Mouse (Mus musculus): ENCODE results near the gene Meis1. TPM values are rescaled to one million over a fixed set of nuclear protein-coding genes. Genes with fewer than 3 reads are reported as not detected.

The Meis1 gene
- 10 to 100 TPM; 30.1 to 33.9 TPM for total RNA-seq (2021)
- long read RNA-seq, experiment 1, partial matches to known transcripts: 5 of 25 reads
- long read RNA-seq, experiment 1, other reads (novel, unspliced or antisense): 16 of 25 reads
- long read RNA-seq, experiment 2, full-length matches to known transcripts: 8 of 36 reads
- long read RNA-seq, experiment 2, partial matches to known transcripts: 7 of 36 reads
- long read RNA-seq, experiment 2, other reads (novel, unspliced or antisense): 21 of 36 reads

DNA sequence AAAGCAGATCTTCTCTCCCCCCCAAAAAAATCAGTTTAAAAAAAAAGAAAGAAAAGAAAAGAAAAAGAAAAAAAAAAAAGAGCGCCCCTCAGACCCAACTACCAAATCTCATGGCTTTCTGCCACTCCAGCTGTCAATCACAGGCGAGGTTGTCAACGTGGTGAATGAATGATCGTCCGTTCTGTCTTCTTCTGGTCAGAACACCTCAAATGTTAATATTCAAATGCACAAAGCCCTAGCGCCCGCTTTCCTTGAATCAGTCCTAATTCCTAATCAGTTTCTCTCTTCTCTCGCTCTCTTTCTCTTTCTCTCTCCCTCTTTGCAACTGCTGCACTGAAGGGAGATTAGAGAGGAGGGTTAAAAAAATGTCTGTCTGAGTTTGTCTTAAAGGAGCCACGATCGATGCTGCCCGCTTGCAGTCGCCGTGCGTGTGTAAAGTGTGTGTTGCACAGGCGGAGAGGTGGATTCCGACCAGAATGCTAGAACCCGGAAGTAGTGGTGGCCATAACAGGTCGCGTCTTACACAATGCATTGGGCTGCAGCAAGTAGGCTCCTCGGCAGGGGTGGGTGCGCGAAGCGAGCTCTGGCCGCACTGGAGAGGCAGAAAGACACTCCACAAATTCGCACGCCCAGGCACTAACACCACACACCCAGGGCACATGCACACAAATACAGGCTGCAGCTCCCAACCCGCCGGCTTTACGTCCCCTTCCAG lies at the start of gene Meis1:
TSS of gene Meis1 (minus strand) at position 497 of the 715 bp plus-strand sequence.
- intact Hi-C loops (cut with DNase I): loop anchor here (5.0 kb wide), 2 partner anchors 71 to 1331 kb away; no protein-coding TSS in a partner anchor

DNA sequence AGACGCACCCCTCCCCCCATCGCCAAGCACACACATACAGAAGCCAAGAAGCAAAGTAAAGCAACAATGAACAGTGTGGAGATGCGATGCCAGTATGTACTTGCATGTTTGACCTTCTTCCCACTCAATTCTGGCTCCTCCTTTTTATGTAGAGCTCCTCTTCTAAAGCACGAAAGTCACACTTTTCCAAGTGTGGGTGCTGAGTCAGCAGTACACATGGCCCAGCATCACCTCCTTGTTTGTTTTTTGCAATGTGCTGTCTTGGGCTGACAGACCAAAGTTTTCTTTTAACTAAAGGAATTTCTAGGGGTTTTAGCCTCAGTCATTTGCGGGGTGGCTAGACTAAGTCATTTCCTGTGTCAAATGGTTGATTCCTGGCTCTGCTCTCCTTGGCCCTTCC lies 48.5 kb upstream of the Meis1 start:
- no peak for DNase-seq
- intact Hi-C loops (cut with DNase I): no loop called here

More for the DNA sequence above, at the start of gene Meis1:
- DNase-seq: peak; percentile 87 to 88

DNA sequence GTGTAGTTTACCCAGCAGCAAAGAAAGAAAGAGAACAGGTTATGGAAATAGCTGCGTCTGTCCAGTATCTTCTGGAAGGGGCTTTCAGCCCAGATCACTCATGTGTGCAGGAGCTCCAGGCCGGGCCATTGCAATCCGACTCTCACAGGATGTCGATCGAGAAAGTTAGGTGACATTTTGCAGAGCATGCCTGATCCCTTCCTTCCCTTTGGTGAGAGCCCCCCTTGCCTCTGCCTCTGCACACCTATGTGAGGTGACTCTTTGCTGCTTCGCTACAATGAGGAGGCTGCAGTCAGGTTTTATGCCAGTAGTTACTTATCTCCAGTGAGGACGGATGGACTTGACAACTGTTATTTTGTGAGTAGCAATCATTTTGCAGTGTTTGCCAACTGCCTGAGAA lies 30.5 kb upstream of the Meis1 start:
- intact Hi-C loops (cut with DNase I): no loop called here
- DNase-seq: no peak

DNA sequence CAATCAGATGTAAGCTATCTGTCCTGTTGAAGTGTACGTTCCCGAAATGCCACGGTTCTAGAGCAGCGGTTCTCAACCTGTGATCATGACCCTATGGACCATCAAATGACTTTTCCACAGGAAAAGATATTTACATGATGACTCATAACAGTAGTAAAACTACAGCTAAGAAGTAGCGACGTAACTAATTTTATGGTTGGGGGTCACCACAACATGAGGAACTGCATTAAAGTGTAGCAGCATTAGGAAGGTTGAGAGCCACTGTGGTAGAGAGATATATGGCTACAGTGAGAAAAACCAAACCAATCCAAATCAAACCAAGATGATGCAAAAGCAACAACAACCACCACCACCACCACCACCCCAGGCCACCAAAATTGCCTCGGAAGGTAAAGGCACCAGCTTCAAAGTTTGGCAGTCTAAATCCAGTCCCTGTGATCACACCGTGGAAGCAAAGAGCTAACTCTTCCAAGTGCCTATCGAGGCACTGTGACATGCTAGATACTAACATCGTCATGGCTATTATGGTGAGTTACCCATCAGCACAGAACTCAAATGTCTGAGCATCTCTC lies 17.9 kb upstream of the Meis1 start:
- intact Hi-C loops (cut with DNase I): no loop called here
- DNase-seq: no peak

GRCm38 (mm10) chr11:19026581-19027561 lies 8.1 kb upstream of the Meis1 start:
- peak; percentile 71 for DNase-seq
- intact Hi-C loops (cut with DNase I): loop anchor here (5.0 to 10.0 kb wide), 4 partner anchors 645 to 1562 kb away; no protein-coding TSS in a partner anchor

DNA sequence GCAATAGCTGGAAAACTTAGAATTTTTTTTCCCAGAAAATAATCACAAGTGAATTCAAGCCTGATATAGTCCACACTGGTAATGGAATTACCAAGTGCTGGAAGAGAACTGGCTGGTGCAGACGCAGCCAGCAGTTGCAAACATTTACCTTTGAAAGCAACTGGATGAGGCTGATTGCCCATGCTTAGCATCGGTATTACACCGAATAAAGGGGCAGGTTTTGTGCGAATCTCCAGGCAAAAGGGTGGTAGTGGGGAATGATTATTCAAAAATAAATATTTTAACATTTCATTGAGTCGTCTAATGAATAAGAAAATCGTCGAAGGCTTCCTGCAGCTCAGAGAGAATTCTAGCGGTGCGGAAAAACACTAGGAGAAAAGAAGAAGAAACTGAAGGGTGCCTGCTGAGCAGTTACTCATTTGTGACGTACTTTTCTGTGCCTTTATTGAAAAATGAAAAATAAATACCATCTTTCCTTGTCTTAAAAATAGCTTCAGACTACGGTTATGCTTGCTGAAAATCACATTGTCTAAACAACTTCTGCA lies 7.3 kb upstream of the Meis1 start:
- no peak for DNase-seq
- intact Hi-C loops (cut with DNase I): loop anchor here (5.0 to 10.0 kb wide), 4 partner anchors 646 to 1561 kb away; no protein-coding TSS in a partner anchor

- intact Hi-C loops (cut with DNase I): loop anchor here (5.0 to 10.0 kb wide), 5 partner anchors 202 to 1560 kb away; no protein-coding TSS in a partner anchor
- peak; percentile 6 to 65 for DNase-seq
Observed at GRCm38 (mm10) chr11:19024496-19025265, 5.9 kb upstream of the Meis1 start.

- intact Hi-C loops (cut with DNase I): loop anchor here (5.0 to 10.0 kb wide), 2 partner anchors 201 to 1559 kb away; no protein-coding TSS in a partner anchor
- no peak for DNase-seq
Observed at GRCm38 (mm10) chr11:19023356-19023755, 4.6 kb upstream of the Meis1 start.

- DNase-seq: no peak
- intact Hi-C loops (cut with DNase I): loop anchor here (5.0 to 10.0 kb wide), 2 partner anchors 200 to 1558 kb away; no protein-coding TSS in a partner anchor
Observed at GRCm38 (mm10) chr11:19022576-19022975, 3.8 kb upstream of the Meis1 start.

- DNase-seq: peak; percentile 30 to 48
- intact Hi-C loops (cut with DNase I): loop anchor here (1.0 to 10.0 kb wide), 3 partner anchors 144 to 1556 kb away; no protein-coding TSS in a partner anchor
Observed at GRCm38 (mm10) chr11:19020951-19021710, 2.3 kb upstream of the Meis1 start.

GRCm38 (mm10) chr11:19020371-19020824 lies 1.6 kb upstream of the Meis1 start:
- intact Hi-C loops (cut with DNase I): loop anchor here (5.0 to 10.0 kb wide), 2 partner anchors 198 to 1556 kb away; no protein-coding TSS in a partner anchor
- DNase-seq: peak; percentile 91 to 92

DNA sequence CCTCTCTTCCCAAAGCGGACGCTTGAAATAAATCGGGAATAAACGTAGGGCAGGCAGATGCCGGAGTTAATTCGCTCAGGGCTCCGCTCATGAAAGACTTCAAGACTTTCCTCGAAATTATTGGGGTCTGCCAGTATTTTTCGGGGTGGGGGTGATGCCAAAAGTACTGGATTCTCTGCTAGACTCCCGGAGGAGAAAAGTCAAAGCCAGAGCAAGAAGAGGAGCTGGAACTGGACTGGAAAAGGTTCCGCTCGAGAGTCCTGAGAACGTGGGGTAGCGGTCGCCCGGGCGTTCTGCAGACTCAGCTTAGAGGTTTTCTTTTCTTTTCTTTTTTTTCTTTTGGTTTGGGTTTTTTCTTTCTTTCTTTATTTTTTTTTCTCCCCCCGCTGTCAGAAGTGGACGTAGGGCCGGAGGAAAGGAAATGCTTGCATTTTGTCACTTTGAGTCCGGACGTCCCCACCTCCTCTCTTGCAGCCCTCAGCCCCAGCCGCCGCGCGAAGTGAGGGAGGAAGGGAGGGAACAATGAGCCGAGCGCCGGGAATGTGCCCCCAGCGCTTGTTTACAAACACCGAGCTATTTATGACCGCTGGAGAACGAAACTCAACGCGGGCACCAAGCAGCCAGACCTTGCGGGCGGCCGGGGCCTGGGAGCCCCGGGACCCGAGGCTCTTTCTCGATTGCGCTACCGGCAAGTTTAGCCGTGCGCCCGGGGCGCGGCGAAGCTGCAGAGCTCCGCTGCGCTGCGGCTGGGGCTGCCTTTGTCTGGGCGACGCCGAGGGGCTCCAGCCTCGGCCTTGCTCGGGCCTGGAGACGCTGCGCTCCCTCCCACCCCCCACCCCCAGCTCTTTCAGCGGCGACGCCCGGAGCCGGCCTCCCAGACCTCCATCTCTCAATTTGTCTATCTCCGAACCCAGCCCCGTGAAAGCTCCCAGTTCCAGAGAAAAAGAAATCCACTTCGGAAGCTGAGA lies 703 bp upstream of the Meis1 start:
- DNase-seq: peak; percentile 75 to 76
- intact Hi-C loops (cut with DNase I): loop anchor here (5.0 to 10.0 kb wide), 4 partner anchors 72 to 1555 kb away; no protein-coding TSS in a partner anchor

DNA sequence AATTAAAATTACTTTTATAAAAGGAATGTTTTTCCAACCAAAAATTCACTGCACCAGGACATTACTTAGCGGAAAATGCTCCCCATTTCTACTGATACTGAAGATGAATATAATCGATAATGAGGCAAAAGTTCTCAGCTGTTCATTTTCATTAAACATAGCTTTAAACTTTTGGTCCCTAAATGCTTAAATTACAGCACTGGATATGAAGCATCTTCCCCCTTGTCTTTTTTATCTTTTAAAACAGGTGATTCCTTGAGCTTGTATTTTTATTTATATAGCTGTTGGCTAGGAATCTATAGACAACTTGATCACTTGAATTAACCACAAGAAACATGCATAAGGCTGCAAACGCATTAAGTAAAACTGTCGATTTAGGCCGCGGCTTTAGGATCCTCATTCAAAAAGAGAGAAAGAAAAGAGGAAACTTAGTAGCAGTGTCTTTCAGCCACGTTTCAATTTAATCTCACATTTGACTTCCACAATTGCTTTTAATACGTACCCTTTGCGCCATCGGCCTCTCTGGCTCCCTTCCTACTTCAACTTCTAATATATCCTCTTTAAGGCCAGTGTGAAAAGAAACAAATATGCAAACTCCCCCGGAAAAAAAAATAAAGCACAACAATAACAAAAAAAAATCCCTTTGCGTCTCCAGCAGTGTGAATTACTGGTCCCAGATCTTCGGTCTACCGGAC lies 919 bp downstream of the Meis1 start:
- intact Hi-C loops (cut with DNase I): loop anchor here (1.0 to 5.0 kb wide), 3 partner anchors 71 to 1331 kb away; no protein-coding TSS in a partner anchor
- DNase-seq: no peak

GRCm38 (mm10) chr11:19017262-19017661 lies 1.5 kb downstream of the Meis1 start:
- intact Hi-C loops (cut with DNase I): loop anchor here (1.0 to 5.0 kb wide), 3 partner anchors 70 to 1330 kb away; no protein-coding TSS in a partner anchor
- no peak for DNase-seq

- intact Hi-C loops (cut with DNase I): loop anchor here (1.0 to 5.0 kb wide), 3 partner anchors 69 to 1329 kb away; no protein-coding TSS in a partner anchor
- peak in 1 of 2 experiments; percentile 32 for DNase-seq
Observed at GRCm38 (mm10) chr11:19016481-19017220, 2.1 kb downstream of the Meis1 start.
